Mouse (Mus musculus) ES-E14 (cell line): ENCODE results near the gene Krr1. TPM values are rescaled to one million over a fixed set of nuclear protein-coding genes. Genes with fewer than 3 reads are reported as not detected.
"Not testable (repeated sequence)": the region's sequence is repeated elsewhere in the genome, so short reads cannot be mapped to it uniquely, and the experiment has no call there.

Source experiments
- DNase-seq: peaks from one replicate; pipeline ENCODE4 v3.0.0-alpha.2; 2013; ENCODE audit warnings: low read depth, low spot score
- H3K27ac ChIP-seq: 2 replicates; pipeline ENCODE4 v1.5.1; 2012; ENCODE audit warnings: low read depth, mild to moderate bottlenecking, low read length, moderate library complexity, mixed read lengths; ENCODE audit not compliant: poor library complexity, insufficient read depth, severe bottlenecking
- H3K36me3 ChIP-seq: 2 replicates; pipeline ENCODE4 v1.6.1; 2012; ENCODE audit warnings: mild to moderate bottlenecking, low read length, moderate library complexity, mixed read lengths; ENCODE audit not compliant: control insufficient read depth, poor library complexity, insufficient read depth, severe bottlenecking
- H3K4me1 ChIP-seq, 2 experiments: fragments of 150-350 bp in 1 of 2; sonication (generic) in 1 of 2; 2 replicates each; pipeline ENCODE4 v1.6.1; 2012; ENCODE audit warnings: low read length in 2 of 2, mild to moderate bottlenecking in 1 of 2, mixed read lengths in 1 of 2; ENCODE audit not compliant: control insufficient read depth in 2 of 2, insufficient read depth in 2 of 2, poor library complexity in 1 of 2
- H3K4me3 ChIP-seq, 2 experiments: fragments of 150-350 bp in 1 of 2; sonication (generic) in 1 of 2; 2 replicates each; pipeline ENCODE4 v1.5.1; 2012; ENCODE audit warnings: low read length in 2 of 2, low read depth in 1 of 2, mild to moderate bottlenecking in 1 of 2, mixed read lengths in 1 of 2; ENCODE audit not compliant: insufficient read depth in 1 of 2, poor library complexity in 1 of 2, severe bottlenecking in 1 of 2
- H3K9ac ChIP-seq: 2 replicates; pipeline ENCODE4 v1.6.1; 2012; ENCODE audit warnings: low read depth, mild to moderate bottlenecking, low read length, mixed read lengths; ENCODE audit not compliant: poor library complexity, insufficient read depth, severe bottlenecking
- H3K9me3 ChIP-seq: fragments of 150-350 bp; sonication (generic); 2 replicates; pipeline ENCODE4 v1.6.1; 2012; ENCODE audit warnings: low read depth, mild to moderate bottlenecking, low read length; ENCODE audit not compliant: control insufficient read depth, insufficient read depth
- CHD2 ChIP-seq: IDR thresholded peaks from 2 replicates; pipeline ENCODE4 v1.6.1; 2014; ENCODE audit warnings: mild to moderate bottlenecking, low read depth, low read length, inconsistent platforms
- HCFC1 ChIP-seq: IDR thresholded peaks from 2 replicates; pipeline ENCODE4 v1.6.1; 2012; ENCODE audit warnings: low read length, inconsistent platforms, borderline replicate concordance; ENCODE audit not compliant: insufficient read depth
- MAFK ChIP-seq: IDR thresholded peaks from 2 replicates; pipeline ENCODE4 v1.6.1; 2014; ENCODE audit warnings: mild to moderate bottlenecking, low read depth, low read length, inconsistent platforms; ENCODE audit not compliant: insufficient read depth
- ZC3H11A ChIP-seq: IDR thresholded peaks from 2 replicates; pipeline ENCODE4 v1.6.1; 2012; ENCODE audit warnings: low read depth, mild to moderate bottlenecking, inconsistent platforms, low read length, borderline replicate concordance
- ZNF384 ChIP-seq: IDR thresholded peaks from 2 replicates; pipeline ENCODE4 v1.6.1; 2012; ENCODE audit warnings: low read depth, low read length, inconsistent platforms
- in situ Hi-C, 2 experiments: fragments of 600-800 bp; cut with MboI; formaldehyde crosslinking; loops; one replicate each; pipeline ENCODE4 v1.15.1; 2025; ENCODE audit warnings: low sequenced_read_pairs in 2 of 2, inconsistent platforms in 1 of 2; ENCODE audit not compliant: unreplicated experiment in 2 of 2
- total RNA-seq: library from RNA; depleted of rRNA; stranded (reverse); fragments of 300-350 nt; gene quantifications from 2 replicates; pipeline ENCODE4 v1.2.3, GENCODE M21; 2012; rRNA removed

The Krr1 gene
- total RNA-seq, 1 experiment, result 81.2 TPM

GRCm38 (mm10) chr10:112023585-112023984 is 51.1 kb downstream of the Krr1 start:
- no peak overlapping the region for H3K9ac ChIP-seq
- H3K27ac ChIP-seq, result no peak overlapping the region
- TF ChIP-seq ZNF384, result no peak
- no peak for TF ChIP-seq ZC3H11A
- no peak for TF ChIP-seq MAFK
- TF ChIP-seq CHD2, result no peak
- no peak for TF ChIP-seq HCFC1
- no peaks in the 10 kb centered on the region for H3K4me1 ChIP-seq
- in situ Hi-C loops, result no loop called here
- H3K9me3 ChIP-seq, result no peaks in the 10 kb centered on the region
- no peak overlapping the region for H3K4me3 ChIP-seq
- no peak for DNase-seq
- no peaks in the 10 kb centered on the region for H3K36me3 ChIP-seq

GRCm38 (mm10) chr10:112028689-112029088 is 56.2 kb downstream of the Krr1 start:
- in situ Hi-C loops, DNase-seq: not testable (repeated sequence)

More at GRCm38 (mm10) chr10:112028689-112029088, 56.2 kb downstream of the Krr1 start:
- not testable (repeated sequence) for H3K9me3 ChIP-seq, H3K4me3 ChIP-seq, H3K36me3 ChIP-seq, H3K27ac ChIP-seq, H3K9ac ChIP-seq, H3K4me1 ChIP-seq

Other genes starting within 250 kb of the Krr1 start
- 3.3 and 23.9 TPM in 2 replicates for gene Glipr1, start 30.0 kb downstream of the Krr1 start, total RNA-seq
- gene Glipr1l1, start 87.5 kb downstream of the Krr1 start, total RNA-seq, result not detected in 2 replicates
- not detected in 2 replicates for gene Glipr1l2, start 110.7 kb downstream of the Krr1 start, total RNA-seq
- not detected in 2 replicates for gene Glipr1l3, start 187.7 kb downstream of the Krr1 start, total RNA-seq
- 1.0 and 2.4 TPM in 2 replicates for gene Caps2, start 191.0 kb downstream of the Krr1 start, total RNA-seq